Mouse (Mus musculus) myocyte (in vitro differentiated cells): ENCODE results near the gene Dusp14. TPM values are rescaled to one million over a fixed set of nuclear protein-coding genes. Genes with fewer than 3 reads are reported as not detected.

ENCODE experiments used
- H3K27me3 ChIP-seq: one replicate; pipeline ENCODE4 v1.6.1; 2011; ENCODE audit not compliant: control insufficient read depth, insufficient read depth, insufficient read length
- H3K36me3 ChIP-seq: one replicate; pipeline ENCODE4 v1.6.1; 2011; ENCODE audit not compliant: control insufficient read depth, insufficient read depth
- H3K4me2 ChIP-seq: one replicate; pipeline ENCODE4 v1.6.1; 2011; ENCODE audit warnings: low read depth, control low read depth
- H3K4me3 ChIP-seq: one replicate; pipeline ENCODE4 v1.5.1; 2011; ENCODE audit warnings: mild to moderate bottlenecking, control low read depth, moderate library complexity
- H3K79me2 ChIP-seq: one replicate; pipeline ENCODE4 v1.6.1; 2011; ENCODE audit not compliant: control insufficient read depth, insufficient read depth
- H3ac ChIP-seq: one replicate; pipeline ENCODE4 v1.6.1; 2011; ENCODE audit not compliant: control insufficient read depth, insufficient read length
- CEBPB ChIP-seq: IDR thresholded peaks from 2 replicates; pipeline ENCODE4 v1.6.1; 2011; ENCODE audit warnings: mild to moderate bottlenecking, moderate library complexity; ENCODE audit not compliant: poor library complexity, insufficient read depth, severe bottlenecking
- E2F4 ChIP-seq: IDR thresholded peaks from one replicate; pipeline ENCODE4 v1.6.1; 2011; ENCODE audit warnings: mild to moderate bottlenecking, control low read depth, moderate library complexity; ENCODE audit not compliant: insufficient read depth
- MAX ChIP-seq: IDR thresholded peaks from one replicate; pipeline ENCODE4 v1.6.1; 2011; ENCODE audit warnings: low read depth, mild to moderate bottlenecking, control low read depth
- MYOD1 ChIP-seq, 3 experiments: IDR thresholded peaks; one replicate each; pipeline ENCODE4 v1.6.1; 2011; ENCODE audit warnings: control low read depth in 2 of 3, low read depth in 2 of 3, mild to moderate bottlenecking in 2 of 3, moderate library complexity in 1 of 3; ENCODE audit not compliant: insufficient read length in 2 of 3, control insufficient read depth in 1 of 3
- MYOG ChIP-seq, 3 experiments: IDR thresholded peaks; one replicate each; pipeline ENCODE4 v1.6.1; 2011; ENCODE audit warnings: control low read depth in 2 of 3, low read depth in 2 of 3, mild to moderate bottlenecking in 2 of 3; ENCODE audit not compliant: insufficient read length in 2 of 3, control insufficient read depth in 1 of 3, insufficient read depth in 1 of 3
- POLR2A ChIP-seq: IDR thresholded peaks from one replicate; pipeline ENCODE4 v1.6.1; 2011; ENCODE audit warnings: low read depth, mild to moderate bottlenecking, control low read depth, moderate library complexity; ENCODE audit not compliant: insufficient read length
- POLR2AphosphoS2 ChIP-seq: IDR thresholded peaks from one replicate; pipeline ENCODE4 v1.6.1; 2011; ENCODE audit warnings: low read depth, control low read depth; ENCODE audit not compliant: insufficient read length
- REST ChIP-seq: IDR thresholded peaks from one replicate; pipeline ENCODE4 v1.6.1; 2011; ENCODE audit warnings: mild to moderate bottlenecking, control low read depth, moderate library complexity; ENCODE audit not compliant: insufficient read depth, insufficient read length
- SRF ChIP-seq: IDR thresholded peaks from one replicate; pipeline ENCODE4 v1.6.1; 2011; ENCODE audit warnings: low read depth; ENCODE audit not compliant: control insufficient read depth, insufficient read length
- TCF12 ChIP-seq: IDR thresholded peaks from one replicate; pipeline ENCODE4 v1.6.1; 2011; ENCODE audit warnings: mild to moderate bottlenecking, control low read depth; ENCODE audit not compliant: poor library complexity, insufficient read depth, severe bottlenecking
- TCF3 ChIP-seq: IDR thresholded peaks from one replicate; pipeline ENCODE4 v1.6.1; 2011; ENCODE audit warnings: low read depth, control low read depth; ENCODE audit not compliant: insufficient read length
- USF1 ChIP-seq: IDR thresholded peaks from one replicate; pipeline ENCODE4 v1.6.1; 2011; ENCODE audit warnings: low read depth, mild to moderate bottlenecking, control low read depth, moderate library complexity
- polyA plus RNA-seq: library from polyadenylated mRNA; unstranded; fragments of >200 nt; fragmentation: generic; extraction: Trizol; gene quantifications from one replicate; pipeline ENCODE4 v1.2.1, GENCODE M21; 2012; ENCODE audit warnings: missing spikeins

The Dusp14 gene
- polyA plus RNA-seq, 1 experiment, result 61.1 TPM

- peaks cover 2% of the 10 kb centered on the region for H3K36me3 ChIP-seq
- peaks cover 71% of the 10 kb centered on the region for H3K79me2 ChIP-seq
- H3ac ChIP-seq, result no peak overlapping the region
- peak in 1 of 3 experiments; percentile 25 for TF ChIP-seq MYOD1 (IDR thresholded peaks at IDR 0.05; ENCODE audit: control insufficient read depth in 1 of 3, insufficient read length in 2 of 3, low read depth in 2 of 3)
- no peak for TF ChIP-seq POLR2A
- no peak for TF ChIP-seq REST
- H3K27me3 ChIP-seq, result no peaks in the 10 kb centered on the region
- no peak overlapping the region for H3K4me3 ChIP-seq
- peak overlapping the region; percentile 74 for H3K4me2 ChIP-seq
Observed at GRCm38 (mm10) chr11:84063631-84064209, 5.3 kb downstream of the Dusp14 start.

GRCm38 (mm10) chr11:84062805-84063204, 6.3 kb downstream of the Dusp14 start:
- Histone ChIP-seq H3ac (no peak overlapping the region), H3K79me2 (peaks cover 77% of the 10 kb centered on the region), H3K27me3 (no peaks in the 10 kb centered on the region), H3K4me3 (no peak overlapping the region), H3K36me3 (peaks cover 6% of the 10 kb centered on the region), H3K4me2 (peak overlapping the region; percentile 74)
- TF ChIP-seq MYOD1 (IDR thresholded peaks at IDR 0.05; ENCODE audit: control insufficient read depth in 1 of 3, insufficient read length in 2 of 3, low read depth in 2 of 3), result peak; percentile 20 to 93 (median 86)
- peak; percentile 31 for TF ChIP-seq POLR2A
- peak; percentile 48 for TF ChIP-seq TCF3
- no peak for TF ChIP-seq POLR2AphosphoS2
- peak in 2 of 3 experiments; percentile 75 to 94 for TF ChIP-seq MYOG (IDR thresholded peaks at IDR 0.05; ENCODE audit: control insufficient read depth in 1 of 3, insufficient read depth in 1 of 3, insufficient read length in 2 of 3, low read depth in 2 of 3)
- no peak for TF ChIP-seq SRF

DNA sequence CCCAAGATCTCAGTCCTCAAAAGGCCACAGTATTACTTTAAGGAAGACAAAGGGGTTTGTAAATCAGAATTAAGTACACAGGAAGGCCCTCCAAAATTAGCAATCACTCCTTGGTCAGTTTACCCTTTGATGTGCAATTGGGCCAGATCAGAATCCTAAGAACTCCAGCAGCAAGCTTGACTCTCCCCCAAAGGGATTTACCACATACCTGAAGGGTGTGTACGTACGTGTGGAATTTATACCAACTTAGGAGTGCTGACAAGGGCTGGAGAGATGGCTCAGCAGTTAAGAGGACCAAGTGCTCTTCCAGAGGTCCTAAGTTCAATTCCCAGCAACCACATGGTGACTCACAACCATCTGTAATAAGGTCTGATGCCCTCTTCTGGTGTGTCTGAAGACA, 7.2 kb downstream of the Dusp14 start:
- H3K4me2 ChIP-seq, result no peak overlapping the region
- H3K4me3 ChIP-seq, result no peak overlapping the region
- H3ac ChIP-seq, result no peak overlapping the region
- peaks cover 6% of the 10 kb centered on the region for H3K36me3 ChIP-seq
- peaks cover 86% of the 10 kb centered on the region for H3K79me2 ChIP-seq
- TF ChIP-seq MYOD1 (IDR thresholded peaks at IDR 0.05; ENCODE audit: control insufficient read depth in 1 of 3, insufficient read length in 2 of 3, low read depth in 2 of 3), result no peak
- TF ChIP-seq E2F4, result no peak
- TF ChIP-seq MYOG (IDR thresholded peaks at IDR 0.05; ENCODE audit: control insufficient read depth in 1 of 3, insufficient read depth in 1 of 3, insufficient read length in 2 of 3, low read depth in 2 of 3), result no peak
- no peak for TF ChIP-seq MAX
- TF ChIP-seq USF1, result no peak
- TF ChIP-seq SRF, result no peak
- no peak for TF ChIP-seq REST
- TF ChIP-seq CEBPB, result no peak
- no peak for TF ChIP-seq TCF3
- TF ChIP-seq POLR2A, result no peak
- no peak for TF ChIP-seq POLR2AphosphoS2
- no peak for TF ChIP-seq TCF12
- no peaks in the 10 kb centered on the region for H3K27me3 ChIP-seq

DNA sequence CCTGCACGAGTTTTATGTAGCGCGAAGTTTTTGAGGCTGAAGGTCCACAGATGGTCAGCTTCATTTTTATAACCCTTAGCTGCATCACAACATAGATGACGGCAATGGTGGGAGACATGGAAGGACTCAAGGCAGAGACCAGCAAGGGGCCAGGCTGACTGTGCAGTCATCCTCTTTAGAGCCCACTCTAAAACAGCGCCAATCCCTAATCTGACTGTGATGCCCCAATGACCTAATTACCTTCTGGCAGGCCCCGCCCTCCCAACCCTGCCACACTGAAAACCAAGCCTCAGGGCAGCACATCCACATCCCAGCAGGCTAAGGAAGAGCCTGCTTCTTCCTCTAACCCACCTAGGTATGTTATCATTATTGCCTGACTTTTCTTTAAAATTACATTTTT, 8.4 kb downstream of the Dusp14 start:
- Histone ChIP-seq H3K4me3 (no peak overlapping the region), H3K27me3 (no peaks in the 10 kb centered on the region), H3K79me2 (peaks cover 76% of the 10 kb centered on the region), H3K4me2 (no peak overlapping the region), H3K36me3 (peaks cover 6% of the 10 kb centered on the region), H3ac (no peak overlapping the region)
- TF ChIP-seq MYOG (IDR thresholded peaks at IDR 0.05; ENCODE audit: control insufficient read depth in 1 of 3, insufficient read depth in 1 of 3, insufficient read length in 2 of 3, low read depth in 2 of 3) (no peak), REST (no peak), MYOD1 (IDR thresholded peaks at IDR 0.05; ENCODE audit: control insufficient read depth in 1 of 3, insufficient read length in 2 of 3, low read depth in 2 of 3) (no peak), TCF3 (no peak), SRF (no peak), MAX (no peak), CEBPB (no peak), USF1 (no peak), TCF12 (no peak), POLR2A (no peak), POLR2AphosphoS2 (no peak), E2F4 (no peak)

DNA sequence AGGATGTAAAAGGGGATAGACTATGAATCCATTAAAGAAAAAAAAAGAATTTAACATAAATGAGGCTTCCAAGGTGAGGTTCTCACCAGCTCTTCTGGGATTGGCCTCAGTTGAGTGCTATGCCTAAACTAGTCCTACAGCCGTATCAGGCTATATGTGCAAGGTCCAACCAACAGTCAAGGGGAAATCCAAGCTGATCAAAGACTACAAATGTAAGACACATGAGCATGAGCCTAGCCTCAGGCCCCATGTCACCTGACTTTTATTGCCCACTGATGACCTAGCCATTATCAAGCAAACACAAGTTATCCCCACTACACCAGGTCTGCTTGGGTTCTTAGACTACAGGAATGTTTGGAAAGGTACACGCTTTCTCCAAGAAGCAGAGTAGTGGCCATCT, 9.3 kb downstream of the Dusp14 start:
- Histone ChIP-seq H3K79me2 (peaks cover 68% of the 10 kb centered on the region), H3ac (no peak overlapping the region), H3K4me3 (no peak overlapping the region), H3K27me3 (no peaks in the 10 kb centered on the region), H3K4me2 (no peak overlapping the region), H3K36me3 (peaks cover 6% of the 10 kb centered on the region)
- no peak for TF ChIP-seq CEBPB
- TF ChIP-seq SRF, result no peak
- TF ChIP-seq MYOG (IDR thresholded peaks at IDR 0.05; ENCODE audit: control insufficient read depth in 1 of 3, insufficient read depth in 1 of 3, insufficient read length in 2 of 3, low read depth in 2 of 3), result no peak
- TF ChIP-seq MYOD1 (IDR thresholded peaks at IDR 0.05; ENCODE audit: control insufficient read depth in 1 of 3, insufficient read length in 2 of 3, low read depth in 2 of 3), result no peak
- TF ChIP-seq POLR2AphosphoS2, result no peak
- no peak for TF ChIP-seq TCF3
- no peak for TF ChIP-seq MAX
- no peak for TF ChIP-seq POLR2A
- no peak for TF ChIP-seq USF1
- TF ChIP-seq E2F4, result no peak
